Mouse (Mus musculus) small intestine, adult 2 months (tissue): Measurements from ENCODE around the gene Phgr1.

Experiments
- CTCF ChIP-seq: fragments of 200-500 bp; IDR thresholded peaks from 2 replicates; pipeline ENCODE4 v1.5.1; 2012; ENCODE audit warnings: low read depth, mild to moderate bottlenecking, control low read depth, inconsistent platforms, low read length, moderate library complexity, mixed read lengths; ENCODE audit not compliant: insufficient replicate concordance, insufficient read length; ENCODE audit errors: extremely low read depth
- POLR2A ChIP-seq: fragments of 200-500 bp; IDR thresholded peaks from 2 replicates; pipeline ENCODE4 v1.6.1; 2012; ENCODE audit warnings: low read depth, mild to moderate bottlenecking, control low read depth, inconsistent platforms, low read length, moderate library complexity

DNA sequence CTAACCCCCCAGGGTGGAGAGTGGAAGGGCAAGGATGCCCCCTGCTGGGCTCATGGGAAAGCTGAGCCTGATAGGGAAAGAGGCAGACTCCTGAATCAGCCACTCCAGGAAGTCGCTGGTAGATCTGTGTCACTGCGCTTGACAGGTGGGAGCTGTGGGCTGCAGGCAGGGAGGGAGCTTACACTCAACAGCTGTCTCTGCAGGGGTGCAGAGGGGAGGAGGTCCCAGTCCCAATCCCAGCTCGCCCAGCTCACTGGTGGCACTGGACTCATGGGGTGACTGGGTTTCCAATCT lies 42.0 kb upstream of the Phgr1 start:
- no peak for TF ChIP-seq POLR2A
- TF ChIP-seq CTCF, result peak; percentile 83; the same call in 1 of the 2 replicates
